Mouse (Mus musculus) monocyte, adult 59 days (primary cell): Measurements from ENCODE around the gene Ralgps1. TPM values are rescaled to one million over a fixed set of nuclear protein-coding genes. Genes with fewer than 3 reads are reported as not detected.

ENCODE experiments used
- total RNA-seq, 2 experiments: library from RNA; stranded (reverse); gene quantifications; one replicate each; pipeline ENCODE4 v1.2.4; 2023

The Ralgps1 gene
- total RNA-seq, result 1 to 10 TPM; 7.3 to 9.1 TPM

GRCm38 (mm10) chr2:33370777-33371647, at the start of gene Ralgps1:
Gene Ralgps1, minus strand, starts transcription at chr2:33371486.

GRCm38 (mm10) chr2:33215700-33216509, 155.4 kb downstream of the Ralgps1 start, which contains the start of gene Angptl2:
Gene Angptl2, plus strand, starts transcription at chr2:33216069.

GRCm38 (mm10) chr2:33131500-33132092, 239.7 kb downstream of the Ralgps1 start, which contains the start of gene Garnl3:
Gene Garnl3, minus strand, starts transcription at chr2:33131654.

Other genes starting within 250 kb of the Ralgps1 start
- 1 to 10 TPM; 3.1 to 5.7 TPM for gene Garnl3, start 239.8 kb downstream of the Ralgps1 start, total RNA-seq
- 1 to 10 TPM; 1.0 to 2.6 TPM for gene Angptl2, start 155.4 kb downstream of the Ralgps1 start, total RNA-seq
- gene Zbtb34, start 59.8 kb upstream of the Ralgps1 start, total RNA-seq, result 10 to 100 TPM; 30.0 to 38.2 TPM
- gene Zbtb43, start 97.1 kb upstream of the Ralgps1 start, total RNA-seq, result 10 to 100 TPM; 19.2 to 19.8 TPM